Mouse (Mus musculus): Measurements from ENCODE around the gene Tnnc1. TPM values are rescaled to one million over a fixed set of nuclear protein-coding genes. Genes with fewer than 3 reads are reported as not detected.

Tnnc1 gene
- total and polyA plus RNA-seq, 2 experiments from 2014 or later = 4.6 to 7.4 TPM

DNA sequence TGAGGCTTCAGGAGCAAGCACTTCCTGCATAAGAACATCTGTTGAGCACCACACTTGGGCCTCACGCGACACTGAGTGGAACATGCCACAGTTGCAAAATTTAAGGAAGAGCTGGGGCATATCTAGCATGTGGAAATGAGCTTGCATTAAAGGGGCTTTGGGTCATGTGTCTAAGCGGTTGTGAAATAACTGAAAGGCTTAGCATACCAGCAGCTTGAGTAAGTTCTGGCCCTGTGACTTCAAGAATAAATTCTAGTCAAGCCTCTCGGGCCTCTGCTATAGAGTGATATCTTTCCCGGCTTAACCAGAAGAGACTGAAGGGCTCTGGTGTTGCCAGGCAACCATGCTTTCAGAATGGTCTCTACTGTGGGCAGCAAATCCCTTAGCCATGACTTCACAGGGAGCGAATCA lies 19.3 kb upstream of the Tnnc1 start:
- Histone ChIP-seq H3K36me3 (ENCODE audit: insufficient read depth, low read length) (peaks cover 89% of the 10 kb centered on the region), H3K4me1 (ENCODE audit: insufficient read depth, low read length) (no peaks in the 10 kb centered on the region; the same call in 1 of the 2 replicates), H3K9ac (replicated peaks; ENCODE audit: low read length, poor library complexity, severe bottlenecking) (no peak overlapping the region), H3K27ac (ENCODE audit: low read depth, low read length) (peak overlapping the region; percentile 63), H3K9me3 (ENCODE audit: low read length) (no peaks in the 10 kb centered on the region), H3K4me2 (ENCODE audit: low read depth, low read length, poor library complexity, severe bottlenecking) (no peak overlapping the region), H3K4me3 (ENCODE audit: low read depth, low read length) (no peak overlapping the region), H3K27me3 (ENCODE audit: insufficient read depth, low read length) (no peaks in the 10 kb centered on the region)
- ATAC-seq (ENCODE audit: low FRiP score) (peak; percentile 68; the same call in 1 of the 2 replicates), DNase-seq (ENCODE audit: low spot score) (no peak)
- TF ChIP-seq CTCF (IDR thresholded peaks at IDR 0.05) = no peak
- 31% methylated on average over 6 of the region's 6 CpGs for WGBS

- Histone ChIP-seq H3K9me3 (ENCODE audit: low read length) (no peaks in the 10 kb centered on the region), H3K27ac (ENCODE audit: low read depth, low read length) (peak overlapping the region; percentile 48), H3K36me3 (ENCODE audit: insufficient read depth, low read length) (peaks cover 86% of the 10 kb centered on the region), H3K9ac (replicated peaks; ENCODE audit: low read length, poor library complexity, severe bottlenecking) (no peak overlapping the region), H3K27me3 (ENCODE audit: insufficient read depth, low read length) (no peaks in the 10 kb centered on the region), H3K4me1 (ENCODE audit: insufficient read depth, low read length) (no peaks in the 10 kb centered on the region; the same call in 1 of the 2 replicates), H3K4me3 (ENCODE audit: low read depth, low read length) (no peak overlapping the region), H3K4me2 (ENCODE audit: low read depth, low read length, poor library complexity, severe bottlenecking) (no peak overlapping the region)
- no peak for TF ChIP-seq CTCF (IDR thresholded peaks at IDR 0.05)
- ATAC-seq (ENCODE audit: low FRiP score) = no peak
- WGBS = 79% methylated on average over 3 of the region's 3 CpGs
- DNase-seq (ENCODE audit: low spot score) = no peak
Measured at GRCm38 (mm10) chr14:31189348-31189747, 18.8 kb upstream of the Tnnc1 start.

- Histone ChIP-seq H3K4me3 (ENCODE audit: low read depth, low read length) (no peak overlapping the region), H3K4me1 (ENCODE audit: insufficient read depth, low read length) (no peaks in the 10 kb centered on the region; the same call in 1 of the 2 replicates), H3K36me3 (ENCODE audit: insufficient read depth, low read length) (peaks cover 76% of the 10 kb centered on the region), H3K4me2 (ENCODE audit: low read depth, low read length, poor library complexity, severe bottlenecking) (no peak overlapping the region), H3K9me3 (ENCODE audit: low read length) (no peaks in the 10 kb centered on the region), H3K27me3 (ENCODE audit: insufficient read depth, low read length) (no peaks in the 10 kb centered on the region), H3K9ac (replicated peaks; ENCODE audit: low read length, poor library complexity, severe bottlenecking) (no peak overlapping the region), H3K27ac (ENCODE audit: low read depth, low read length) (no peak overlapping the region)
- ATAC-seq (ENCODE audit: low FRiP score) (no peak), DNase-seq (ENCODE audit: low spot score) (no peak)
- 71% methylated on average over 2 of the region's 2 CpGs for WGBS
- TF ChIP-seq CTCF (IDR thresholded peaks at IDR 0.05) = no peak
Measured at GRCm38 (mm10) chr14:31191936-31192335, 16.2 kb upstream of the Tnnc1 start.

- 81% methylated on average over 7 of the region's 7 CpGs for WGBS
- peaks cover 62% of the 10 kb centered on the region for H3K36me3 ChIP-seq (ENCODE audit: insufficient read depth, low read length)
- no peak overlapping the region for H3K27ac ChIP-seq (ENCODE audit: low read depth, low read length)
- no peak overlapping the region for H3K4me2 ChIP-seq (ENCODE audit: low read depth, low read length, poor library complexity, severe bottlenecking)
- no peaks in the 10 kb centered on the region for H3K9me3 ChIP-seq (ENCODE audit: low read length)
- no peak for TF ChIP-seq CTCF (IDR thresholded peaks at IDR 0.05)
- no peak overlapping the region for H3K4me3 ChIP-seq (ENCODE audit: low read depth, low read length)
- DNase-seq (ENCODE audit: low spot score) (peak; percentile 26), ATAC-seq (ENCODE audit: low FRiP score) (no peak)
- H3K27me3 ChIP-seq (ENCODE audit: insufficient read depth, low read length) = no peaks in the 10 kb centered on the region
- H3K9ac ChIP-seq (replicated peaks; ENCODE audit: low read length, poor library complexity, severe bottlenecking) = no peak overlapping the region
- no peaks in the 10 kb centered on the region; the same call in 1 of the 2 replicates for H3K4me1 ChIP-seq (ENCODE audit: insufficient read depth, low read length)
Measured at GRCm38 (mm10) chr14:31193791-31194190, 14.3 kb upstream of the Tnnc1 start.

- Histone ChIP-seq H3K36me3 (ENCODE audit: insufficient read depth, low read length) (peaks cover 55% of the 10 kb centered on the region), H3K4me1 (ENCODE audit: insufficient read depth, low read length) (no peaks in the 10 kb centered on the region)
- 88% methylated on average over 2 of the region's 2 CpGs for WGBS
Measured at GRCm38 (mm10) chr14:31194441-31194840, 13.7 kb upstream of the Tnnc1 start.

DNA sequence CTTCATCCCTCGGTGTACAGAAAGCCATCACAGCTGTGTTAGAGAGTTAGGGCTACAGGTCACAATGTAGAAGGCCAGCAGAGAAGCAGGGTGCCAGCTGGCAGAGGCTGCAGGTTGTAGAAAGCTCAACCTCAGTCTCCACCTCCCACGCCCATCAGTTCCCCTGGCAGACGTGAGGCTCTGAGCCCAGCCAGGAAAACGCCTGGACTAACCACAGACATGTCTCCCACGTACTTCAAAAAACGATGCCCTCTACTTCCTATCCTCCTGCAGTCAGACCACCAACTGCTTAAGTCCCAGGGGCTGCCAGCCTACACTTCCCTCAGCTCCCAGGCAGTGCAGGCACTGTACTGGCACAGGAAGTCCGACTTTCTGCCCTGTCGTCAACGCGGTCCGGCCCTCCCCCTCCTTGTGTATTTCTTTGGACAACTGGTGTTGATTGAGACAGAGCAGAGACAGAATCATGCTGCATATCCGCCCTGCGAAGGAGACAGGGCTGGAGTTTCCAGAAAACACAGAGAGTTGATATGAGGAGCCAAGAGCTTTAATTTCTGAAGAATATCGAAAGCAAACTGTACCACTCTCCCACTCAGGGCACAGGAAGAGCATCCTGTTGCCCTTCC lies 13.1 kb upstream of the Tnnc1 start:
- Histone ChIP-seq H3K9me3 (ENCODE audit: low read length) (no peaks in the 10 kb centered on the region), H3K36me3 (ENCODE audit: insufficient read depth, low read length) (peaks cover 51% of the 10 kb centered on the region), H3K27me3 (ENCODE audit: insufficient read depth, low read length) (no peaks in the 10 kb centered on the region), H3K9ac (replicated peaks; ENCODE audit: low read length, poor library complexity, severe bottlenecking) (no peak overlapping the region), H3K4me1 (ENCODE audit: insufficient read depth, low read length) (no peaks in the 10 kb centered on the region), H3K27ac (ENCODE audit: low read depth, low read length) (no peak overlapping the region), H3K4me2 (ENCODE audit: low read depth, low read length, poor library complexity, severe bottlenecking) (no peak overlapping the region), H3K4me3 (ENCODE audit: low read depth, low read length) (no peak overlapping the region)
- TF ChIP-seq CTCF (IDR thresholded peaks at IDR 0.05) = no peak
- DNase-seq (ENCODE audit: low spot score) (peak; percentile 29), ATAC-seq (ENCODE audit: low FRiP score) (no peak)
- 77% methylated on average over 14 of the region's 14 CpGs for WGBS

More at GRCm38 (mm10) chr14:31194441-31194840, 13.7 kb upstream of the Tnnc1 start:
- Histone ChIP-seq H3K27ac (ENCODE audit: low read depth, low read length) (no peak overlapping the region), H3K27me3 (ENCODE audit: insufficient read depth, low read length) (no peaks in the 10 kb centered on the region), H3K9me3 (ENCODE audit: low read length) (no peaks in the 10 kb centered on the region), H3K9ac (replicated peaks; ENCODE audit: low read length, poor library complexity, severe bottlenecking) (no peak overlapping the region), H3K4me2 (ENCODE audit: low read depth, low read length, poor library complexity, severe bottlenecking) (no peak overlapping the region), H3K4me3 (ENCODE audit: low read depth, low read length) (no peak overlapping the region)
- ATAC-seq (ENCODE audit: low FRiP score) (no peak), DNase-seq (ENCODE audit: low spot score) (no peak)
- no peak for TF ChIP-seq CTCF (IDR thresholded peaks at IDR 0.05)
